Mouse (Mus musculus) ovary, postnatal 10 days (tissue): Measurements from ENCODE around the gene Irgm2.
A peak's percentile ranks its signal among the peaks of the same experiment; 100 is the strongest.
"Not testable (repeated sequence)": the region's sequence is repeated elsewhere in the genome, so short reads cannot be mapped to it uniquely, and the experiment has no call there.

ENCODE experiments used
- DNase-seq: peaks from one replicate; pipeline ENCODE4 v3.0.0; 2022; ENCODE audit warnings: low spot score

The Irgm2 gene

DNA sequence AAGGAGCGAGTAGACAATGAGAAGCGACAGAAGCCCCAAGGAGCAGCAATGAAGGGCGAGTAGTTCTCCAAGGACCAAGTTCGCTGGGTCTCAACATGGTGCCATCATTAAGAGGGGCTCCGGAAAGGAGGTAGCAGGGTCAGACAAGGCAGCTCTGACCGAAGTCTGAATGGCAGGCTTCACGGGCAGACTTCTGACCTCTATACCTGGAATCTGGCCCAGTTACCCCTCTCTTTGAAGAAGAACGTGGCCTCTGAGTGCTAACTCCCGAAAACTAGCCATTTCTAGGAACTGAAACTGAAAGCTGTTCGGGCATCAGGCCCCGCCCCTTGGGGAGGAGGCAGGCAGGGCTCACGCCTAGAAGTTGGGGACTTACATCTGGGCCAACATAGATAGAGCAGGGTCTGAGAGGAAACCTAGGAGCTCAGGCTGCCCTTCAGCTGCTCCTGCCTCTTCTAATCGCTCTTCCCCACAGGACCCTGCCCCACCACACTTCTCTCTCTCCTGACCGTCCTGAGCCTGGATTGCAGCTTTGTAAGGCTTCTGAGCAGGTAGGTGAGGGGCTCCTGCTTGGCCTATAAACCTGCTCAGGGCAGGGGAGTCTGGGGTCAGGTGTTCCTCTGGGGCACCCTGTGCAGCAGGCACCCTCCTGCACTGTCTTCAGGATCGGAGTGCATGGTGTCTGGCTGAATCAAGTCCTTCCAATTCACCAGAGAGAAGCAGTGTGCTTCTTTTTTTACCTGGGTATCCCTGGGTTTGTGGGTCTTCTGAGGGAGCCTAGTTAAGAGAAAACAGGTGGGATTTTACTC is at the start of gene Irgm2, which contains the start of gene Igtp:
Gene Irgm2 (plus strand): TSS at position 390 of the 809 bp plus-strand sequence.
Gene Igtp (plus strand): TSS at position 328 of the 809 bp plus-strand sequence.
- DNase-seq = peak; percentile 53

DNA sequence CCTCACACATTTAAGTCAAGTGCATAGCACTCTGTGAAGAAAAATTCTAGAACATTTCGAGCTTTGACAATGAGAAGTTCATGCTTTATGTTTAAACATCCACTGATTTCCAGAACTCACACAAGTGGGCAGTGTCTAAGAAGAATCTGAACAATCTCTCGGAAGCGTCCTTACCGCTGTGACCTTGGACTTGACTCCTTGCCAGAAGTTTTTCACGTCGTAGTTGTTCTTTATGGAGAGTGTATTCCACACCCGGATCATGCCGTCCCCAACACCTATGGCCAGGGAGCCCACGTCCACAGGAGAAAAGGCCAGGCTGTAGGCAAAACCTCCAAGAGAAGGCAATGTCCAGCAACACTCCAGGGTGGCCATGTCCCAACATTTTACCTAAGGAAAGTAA is 44.0 kb upstream of the Irgm2 start:
- no peak for DNase-seq

DNA sequence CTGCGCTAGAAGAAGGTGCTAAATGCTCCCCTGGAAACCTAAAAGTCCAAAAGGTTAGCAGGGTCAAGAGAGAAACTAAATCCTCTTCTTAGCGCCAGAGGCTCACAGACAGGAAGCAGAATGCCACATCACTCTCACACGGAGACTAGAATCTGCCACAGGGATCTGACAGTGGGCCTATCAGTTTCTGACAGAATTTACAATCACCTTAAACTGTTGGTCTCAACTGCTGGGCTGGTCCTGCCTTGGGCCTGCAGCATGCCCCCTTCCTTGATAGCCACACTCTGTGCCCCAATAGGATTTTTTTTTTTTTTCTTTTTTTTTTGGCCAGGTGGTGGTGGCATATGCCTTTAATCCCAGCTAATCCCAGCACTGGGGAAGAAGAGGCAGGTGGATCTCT is 42.5 kb upstream of the Irgm2 start:
- DNase-seq = no peak

DNA sequence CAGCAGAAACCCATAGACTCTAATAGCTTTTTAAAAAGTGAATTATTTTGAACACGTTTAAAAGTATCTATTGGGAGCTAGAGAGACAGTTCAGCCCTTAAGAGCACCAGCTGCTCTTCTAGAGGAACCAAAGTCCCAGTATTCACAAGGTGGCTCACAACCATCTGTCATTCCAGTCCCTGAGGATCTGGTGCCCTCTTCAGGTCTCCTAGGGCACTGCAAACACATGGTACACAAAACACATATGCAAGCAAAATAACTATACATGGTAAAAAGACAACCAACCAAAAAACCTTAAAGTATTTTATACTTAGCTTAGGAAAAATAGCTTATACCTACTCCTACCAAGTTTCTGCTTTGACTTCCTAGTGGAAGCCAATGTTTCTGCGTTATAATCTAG is 34.3 kb upstream of the Irgm2 start:
- no peak for DNase-seq

DNA sequence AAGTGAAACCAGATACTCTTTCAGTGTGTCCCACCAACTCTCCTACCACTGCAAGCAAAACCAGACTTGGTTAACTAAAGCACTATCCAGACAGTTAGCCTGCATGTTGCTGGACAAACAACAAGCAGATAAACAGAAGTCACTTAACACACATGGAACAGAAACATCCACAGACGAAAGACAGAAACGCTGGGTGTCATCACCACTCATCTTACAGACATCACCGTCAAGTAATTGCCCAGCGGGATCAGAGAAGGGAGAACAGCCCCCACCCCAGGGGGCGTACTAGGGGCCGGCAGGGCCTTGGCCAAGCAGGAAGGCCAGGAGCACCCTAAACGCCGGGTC is 31.6 kb upstream of the Irgm2 start:
- no peak for DNase-seq

DNA sequence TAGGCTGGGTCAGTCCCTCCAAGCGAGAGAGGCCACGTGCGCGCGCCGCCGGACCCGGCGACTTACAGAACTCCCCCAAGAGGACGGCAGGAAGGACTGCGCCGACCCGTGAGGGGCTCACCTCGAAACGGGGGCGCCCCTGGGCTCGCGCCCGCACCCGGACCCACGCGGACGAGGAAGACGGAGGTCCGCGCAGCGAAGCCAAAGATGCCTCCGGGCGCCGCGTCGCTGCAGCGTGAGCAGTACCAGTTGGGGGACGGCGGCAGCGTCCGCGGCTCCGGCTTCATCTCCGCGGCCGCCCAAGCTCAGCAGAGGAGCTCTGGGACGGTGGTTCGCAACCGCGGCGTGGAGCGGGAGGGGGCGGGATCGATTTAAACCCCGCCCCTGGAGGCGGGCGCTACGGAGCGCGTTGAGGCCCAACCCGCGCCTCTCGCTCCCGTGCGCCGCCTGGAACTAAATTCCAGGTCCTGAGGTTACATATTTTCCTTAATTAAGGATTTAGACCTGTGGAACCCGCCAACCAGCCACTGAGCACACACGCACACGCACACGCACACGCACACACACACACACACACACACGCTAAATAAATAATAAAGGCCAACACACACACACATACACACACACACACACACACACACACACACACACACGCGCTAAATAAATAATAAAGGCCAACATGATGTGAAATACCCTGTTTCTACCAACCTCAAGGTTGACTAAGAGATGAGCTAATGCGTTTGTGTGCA is 31.1 kb upstream of the Irgm2 start, which contains the start of gene Gemin5:
Gene Gemin5 (minus strand): TSS at position 373 of the 749 bp plus-strand sequence.
- peak; percentile 72 for DNase-seq

DNA sequence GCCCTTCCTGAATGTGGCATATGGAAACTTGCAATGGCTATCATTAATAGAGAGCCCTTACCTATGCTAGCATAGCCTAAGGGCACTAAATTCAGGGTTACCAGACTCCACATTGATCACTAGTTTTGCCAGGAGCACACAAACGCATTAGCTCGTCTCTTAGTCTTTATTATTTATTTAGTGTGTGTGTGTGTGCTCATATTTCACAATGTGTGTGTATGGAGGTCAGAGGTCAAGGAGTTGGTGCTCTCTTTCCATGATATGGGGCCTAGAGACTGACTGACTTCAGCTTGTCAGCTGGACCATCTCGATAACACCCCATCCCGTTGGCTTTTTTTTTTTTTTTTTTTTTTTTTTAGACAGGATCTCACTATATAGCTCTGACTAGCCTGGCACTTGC is 29.8 kb upstream of the Irgm2 start:
- DNase-seq = no peak

DNA sequence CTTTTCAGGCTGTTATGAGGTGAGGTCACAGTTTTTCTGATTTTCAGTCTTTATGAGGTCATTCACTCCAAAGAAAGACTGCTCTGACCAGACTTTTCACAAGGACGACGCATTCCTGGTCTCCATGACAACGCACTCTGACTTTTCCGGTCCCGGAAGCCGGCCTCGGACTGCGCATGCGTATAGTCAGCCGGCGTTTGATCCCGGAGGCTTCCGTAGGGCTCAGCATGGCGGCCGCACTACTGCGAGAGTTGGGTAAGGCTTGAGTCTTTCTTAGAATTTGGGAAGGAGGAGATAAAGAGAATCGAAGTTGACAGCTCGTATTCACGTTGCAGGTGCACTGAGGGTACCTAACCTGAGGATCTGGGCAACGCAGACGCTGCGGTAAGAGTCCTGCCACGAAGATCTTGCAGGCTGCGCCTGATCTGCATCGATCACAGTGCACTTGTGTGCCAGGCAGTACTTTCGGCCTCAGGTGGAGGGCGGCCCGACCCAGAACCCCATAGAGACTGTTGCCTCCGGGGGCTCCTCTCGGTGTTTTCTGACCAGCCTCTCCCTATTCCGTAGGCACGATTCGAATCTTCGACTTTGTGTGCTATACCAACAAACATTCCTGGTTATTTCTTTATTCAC is 27.8 kb upstream of the Irgm2 start, which contains the start of gene Mrpl22:
Gene Mrpl22 (plus strand): TSS at position 203 of the 633 bp plus-strand sequence.
- peak; percentile 91 for DNase-seq

DNA sequence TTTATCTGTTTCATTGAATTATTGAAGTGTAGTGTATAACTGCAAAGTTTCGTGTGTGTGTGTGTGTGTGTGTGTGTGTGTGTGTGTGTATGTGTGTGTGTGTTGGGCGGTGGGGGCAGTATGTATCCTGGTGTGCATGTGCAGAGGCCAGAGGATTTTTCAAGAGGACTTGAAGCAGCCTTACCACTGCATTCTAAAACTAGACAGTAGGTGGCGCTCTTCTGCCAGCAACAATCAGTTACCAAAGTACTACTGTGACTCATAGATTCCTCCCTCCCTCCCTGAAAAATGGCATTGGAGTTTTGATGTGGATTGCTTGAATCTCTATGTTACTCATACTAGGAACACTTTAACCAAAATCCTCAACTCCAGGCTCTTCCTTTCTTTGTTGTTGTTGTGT is 19.9 kb upstream of the Irgm2 start:
- DNase-seq = peak; percentile 21

DNA sequence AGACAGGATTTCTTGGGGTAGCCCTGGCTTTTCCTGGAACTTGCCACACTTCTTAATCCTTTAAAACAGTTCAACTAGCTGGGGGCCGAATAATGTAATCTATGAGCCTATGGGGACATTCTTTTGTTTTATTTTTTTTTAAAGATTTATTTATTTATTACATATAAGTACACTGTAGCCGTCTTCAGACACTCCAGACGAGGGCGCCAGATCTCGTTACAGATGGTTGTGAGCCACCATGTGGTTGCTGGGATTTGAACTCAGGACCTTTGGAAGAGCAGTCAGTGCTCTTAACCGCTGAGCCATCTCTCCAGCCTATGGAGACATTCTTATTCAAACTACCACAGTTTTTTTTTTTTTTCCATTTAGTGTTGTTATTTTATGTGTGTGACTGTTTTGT is 19.4 kb upstream of the Irgm2 start:
- not testable (repeated sequence) for DNase-seq

DNA sequence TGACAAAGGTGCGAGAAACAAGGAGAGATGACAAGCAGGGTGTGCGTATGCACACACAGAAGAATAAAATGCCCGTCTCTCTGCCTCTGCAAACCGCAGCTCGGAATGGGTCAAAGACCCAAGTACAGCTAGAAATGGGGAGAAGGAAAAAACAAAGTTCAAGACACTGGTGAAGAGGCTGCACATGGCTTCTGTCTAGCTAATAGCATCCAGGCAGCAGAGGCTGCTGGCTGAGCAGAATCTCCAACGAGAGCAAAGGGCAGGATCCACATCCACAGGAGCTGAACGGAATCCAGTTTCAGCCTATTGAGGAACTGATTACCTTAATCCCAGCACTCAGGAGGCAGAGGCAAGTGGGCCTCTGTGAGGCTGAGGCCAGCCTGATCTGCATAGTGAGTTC is 18.7 kb upstream of the Irgm2 start:
- DNase-seq = no peak

DNA sequence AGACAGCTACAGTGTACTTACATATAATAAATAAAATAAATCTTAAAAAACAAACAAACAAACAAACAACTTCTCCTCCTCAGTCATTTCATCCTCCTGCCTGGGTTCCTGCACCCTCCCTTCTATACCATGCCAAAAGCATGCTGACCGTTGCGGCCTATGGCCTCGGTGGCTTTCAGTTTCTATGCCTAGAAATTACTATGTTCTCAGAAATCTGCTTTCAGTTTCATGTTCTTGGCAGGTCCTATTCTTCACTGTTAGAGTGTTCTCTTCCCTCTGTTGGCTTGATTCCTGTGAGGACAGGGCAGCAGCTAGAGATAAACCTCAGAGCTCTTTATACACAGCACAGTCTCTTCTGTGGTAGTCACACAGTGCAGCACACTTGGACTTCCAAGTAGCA is 15.8 kb upstream of the Irgm2 start:
- no peak for DNase-seq

DNA sequence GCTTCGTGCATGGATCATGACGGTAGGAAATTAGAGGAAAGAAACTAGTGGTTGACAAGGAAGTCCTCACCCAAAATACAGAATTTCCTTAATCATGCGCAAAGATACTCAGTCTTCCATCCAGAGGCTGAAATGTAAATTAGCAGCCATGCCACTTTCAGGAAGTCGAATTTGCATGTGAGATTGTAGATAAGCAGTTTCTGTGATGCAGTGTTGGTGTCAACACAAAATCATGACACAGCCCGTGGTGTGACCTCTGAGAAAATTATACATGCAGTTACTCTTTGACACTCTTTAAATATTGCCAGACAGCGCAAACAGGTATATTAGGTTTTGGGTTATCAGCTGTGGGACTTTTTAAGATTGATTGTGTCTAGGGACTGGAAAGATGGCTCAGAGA is 9.7 kb upstream of the Irgm2 start:
- DNase-seq = no peak

DNA sequence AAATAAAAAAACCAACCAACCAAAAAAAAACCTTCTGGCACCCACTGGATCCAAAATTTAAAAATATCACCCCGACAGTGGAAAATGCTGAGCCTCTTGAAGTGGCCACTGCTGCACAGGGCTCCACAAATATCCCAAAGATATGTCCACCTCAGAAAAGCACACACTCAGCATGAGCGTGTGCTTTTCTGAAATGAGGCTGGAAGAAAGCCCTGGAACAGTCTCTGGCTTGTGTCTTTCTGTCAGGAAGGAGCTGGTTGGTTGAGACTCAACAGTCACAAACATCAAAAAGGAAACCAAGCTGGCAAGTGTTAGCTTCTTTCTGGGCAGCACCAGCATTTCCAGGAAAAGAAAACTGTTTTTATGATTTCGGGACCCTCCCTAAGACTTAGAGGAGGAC is 6.1 kb upstream of the Irgm2 start:
- no peak for DNase-seq

DNA sequence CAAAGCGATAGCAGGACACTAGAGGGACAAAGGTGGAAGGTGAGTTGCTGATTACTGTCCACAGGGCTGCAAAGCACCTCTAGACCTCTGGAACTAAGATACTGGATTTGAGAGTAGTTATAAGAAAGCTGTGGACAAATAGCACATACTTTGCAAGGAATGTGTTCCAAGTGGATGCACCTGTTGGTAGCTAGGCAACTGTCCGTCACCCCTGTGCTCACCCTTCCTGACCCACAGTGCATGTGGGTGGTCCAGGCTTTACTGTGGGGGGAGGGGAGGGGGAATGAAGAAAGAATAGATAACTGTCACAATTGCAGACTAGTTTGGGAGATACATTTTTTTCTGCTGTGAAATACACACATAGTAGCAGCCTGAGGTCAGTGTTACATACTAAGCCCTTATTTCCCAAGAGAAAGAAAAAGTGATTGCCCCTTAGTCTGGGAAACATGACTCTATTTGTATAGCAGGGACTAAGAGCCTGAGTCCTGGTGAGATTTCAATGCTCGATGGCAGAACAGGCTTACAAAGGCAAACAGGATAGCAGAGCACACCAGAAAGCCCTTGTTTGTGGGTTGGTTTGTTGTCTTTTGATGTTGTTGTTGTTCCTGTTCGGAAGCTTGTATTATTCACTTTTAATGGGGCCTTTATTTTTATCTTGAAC is 5.4 kb upstream of the Irgm2 start:
- no peak for DNase-seq

DNA sequence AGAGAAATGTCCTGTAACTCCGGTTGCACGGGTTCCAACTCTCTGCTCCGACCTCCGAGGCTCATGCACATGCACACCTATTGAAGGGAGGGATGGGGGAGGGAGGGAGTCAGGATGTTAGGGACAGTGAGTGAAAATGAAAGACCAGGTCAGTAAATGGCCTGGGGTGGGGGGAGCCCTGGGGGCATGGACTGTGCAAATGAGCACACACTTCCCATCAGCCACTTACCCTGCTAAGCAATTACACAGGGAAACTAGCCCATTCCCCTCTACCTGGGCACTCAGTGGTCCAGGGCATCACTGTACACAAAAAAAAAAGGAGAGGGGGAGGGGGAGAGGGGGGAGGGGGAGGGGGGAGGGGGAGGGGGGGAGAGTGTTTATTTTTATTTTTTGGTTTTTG is 755 bp upstream of the Irgm2 start:
- DNase-seq = no peak

DNA sequence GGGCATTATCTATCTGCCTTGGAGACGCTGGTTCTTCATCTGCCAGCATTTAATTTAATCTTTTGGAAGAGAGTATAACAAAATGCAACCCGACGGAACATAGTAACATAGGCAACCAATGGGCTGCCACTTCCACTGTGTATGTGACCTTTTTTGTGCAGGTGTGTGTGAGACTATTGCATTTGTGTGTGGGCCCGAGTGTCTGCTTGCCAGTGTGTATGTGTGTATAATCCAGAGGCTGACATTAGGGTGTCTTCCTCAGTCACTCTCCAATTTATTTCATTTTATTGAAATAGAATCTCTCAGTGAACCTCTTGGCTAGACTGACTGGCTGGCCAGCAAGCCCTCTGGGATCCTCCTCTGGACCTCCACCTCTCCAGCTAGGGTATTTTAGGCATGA is 808 bp downstream of the Irgm2 start:
- no peak for DNase-seq

DNA sequence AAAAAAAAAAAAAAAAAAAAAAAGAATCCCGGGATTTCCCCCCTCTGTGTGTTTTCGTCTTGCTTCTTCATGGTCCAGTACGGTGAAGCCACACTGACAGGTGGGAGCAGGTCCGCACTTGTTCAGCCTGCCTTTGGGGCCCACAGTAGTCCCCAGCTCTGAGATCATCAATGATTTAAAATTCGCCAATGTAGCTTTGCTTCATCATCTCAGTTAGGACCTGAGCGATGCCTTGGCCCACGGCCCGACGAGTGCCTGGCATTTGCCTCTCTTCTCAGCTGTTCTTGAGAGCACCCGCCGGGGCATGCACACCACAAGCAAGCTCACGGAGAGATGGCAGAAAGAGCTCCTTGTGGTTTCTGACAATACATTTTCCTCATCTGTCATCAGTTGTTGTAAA is 1.6 kb downstream of the Irgm2 start:
- no peak for DNase-seq

DNA sequence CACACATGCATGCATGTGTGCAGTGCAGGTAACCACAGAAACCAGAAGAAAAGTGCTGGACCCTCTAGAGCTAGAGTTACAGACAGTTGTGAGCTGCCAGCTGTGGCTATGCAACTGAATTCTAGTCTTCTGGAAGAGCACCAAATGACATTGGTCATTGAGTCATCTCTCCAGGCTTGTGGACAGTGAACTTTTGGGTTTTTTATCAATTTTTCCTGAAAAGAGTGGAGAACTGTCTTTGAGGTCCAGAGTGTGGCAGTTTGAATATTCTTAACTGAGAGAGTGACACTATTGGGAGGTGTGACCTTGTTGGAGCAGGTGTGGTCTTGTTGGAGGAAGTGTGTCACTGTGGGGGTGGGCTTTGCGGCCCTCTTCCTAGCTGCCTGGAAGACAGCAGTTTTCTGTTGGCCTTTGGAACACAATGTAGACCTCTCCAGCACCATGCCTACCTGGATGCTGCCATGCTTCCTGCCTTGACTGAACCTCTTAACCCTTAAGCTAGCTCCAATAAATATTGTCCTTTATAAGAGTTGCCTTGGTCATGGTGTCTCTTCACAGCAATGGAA is 11.0 kb downstream of the Irgm2 start:
- no peak for DNase-seq

DNA sequence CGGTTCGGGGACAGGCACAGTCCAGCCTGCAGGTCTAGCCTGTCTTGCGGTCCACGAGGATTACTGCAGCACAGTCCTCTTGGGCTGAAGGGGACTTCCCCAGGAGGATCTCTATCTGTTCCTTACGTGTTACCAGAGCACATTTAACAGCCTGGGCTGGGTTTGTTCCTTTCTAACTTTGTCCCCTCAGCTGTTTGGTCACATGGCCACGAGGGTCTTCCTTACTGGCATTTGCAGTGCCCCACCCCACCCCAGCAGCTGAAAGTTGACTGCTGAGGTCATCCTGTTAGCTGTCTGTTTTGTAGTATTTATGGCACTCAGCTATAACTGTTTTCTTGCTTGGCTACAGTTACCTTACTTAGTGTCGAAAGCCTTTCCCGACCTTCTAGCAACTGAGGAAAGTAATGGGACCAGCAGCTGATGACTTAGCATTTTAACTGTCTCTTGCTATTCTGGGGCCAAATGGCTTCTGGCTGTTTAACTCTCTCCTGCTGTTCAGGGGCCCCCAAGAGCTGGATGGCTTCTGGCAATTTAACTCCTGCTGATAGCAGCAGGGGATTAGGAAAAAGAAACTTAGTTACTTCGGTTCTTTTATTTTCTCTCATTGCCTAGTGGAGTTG is 11.8 kb downstream of the Irgm2 start:
- no peak for DNase-seq

DNA sequence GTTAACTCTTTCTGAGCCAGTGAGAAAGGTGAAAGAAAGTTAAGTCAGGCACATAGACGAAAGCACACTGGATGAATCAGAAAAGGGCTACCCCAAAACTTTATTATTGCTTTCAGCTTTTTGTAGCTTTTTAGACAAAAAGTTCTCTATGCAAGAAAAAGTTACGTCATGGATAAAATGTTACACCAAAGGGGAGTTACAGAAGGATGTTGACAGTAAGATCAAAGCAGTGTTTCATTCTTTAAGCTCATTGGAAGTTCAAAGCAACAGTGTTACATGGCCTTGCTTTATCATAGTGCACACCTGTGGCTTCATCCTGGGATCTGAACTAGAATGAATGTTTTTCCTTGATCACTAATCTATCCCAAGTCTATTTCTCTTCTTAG is 12.3 kb downstream of the Irgm2 start:
- no peak for DNase-seq
